Mouse (Mus musculus) A20 (cell line): ENCODE data around the gene Serpina6.
"Not testable (repeated sequence)": the region's sequence is repeated elsewhere in the genome, so short reads cannot be mapped to it uniquely, and the experiment has no call there.

ENCODE experiments used
- DNase-seq: peaks from one replicate; pipeline ENCODE4 v3.0.0-alpha.2; 2011; ENCODE audit warnings: low read depth, low spot score

Gene Serpina6

GRCm38 (mm10) chr12:103656848-103657626 is at the start of gene Serpina6:
TSS of gene Serpina6 (minus strand) at chr12:103657212.
- DNase-seq = no peak

GRCm38 (mm10) chr12:103706113-103706512 is 49.1 kb upstream of the Serpina6 start:
- no peak for DNase-seq

GRCm38 (mm10) chr12:103705547-103705946 is 48.5 kb upstream of the Serpina6 start:
- DNase-seq = no peak

- DNase-seq = no peak
Measured at GRCm38 (mm10) chr12:103700144-103700750, 43.2 kb upstream of the Serpina6 start.

GRCm38 (mm10) chr12:103695429-103695828 is 38.4 kb upstream of the Serpina6 start, which contains the start of gene Serpina1f:
TSS of gene Serpina1f (minus strand) at chr12:103695529.
- no peak for DNase-seq

GRCm38 (mm10) chr12:103688221-103688814 is 31.3 kb upstream of the Serpina6 start:
- DNase-seq = no peak

GRCm38 (mm10) chr12:103687021-103687420 is 30.0 kb upstream of the Serpina6 start:
- DNase-seq = no peak

GRCm38 (mm10) chr12:103686050-103686449 is 29.0 kb upstream of the Serpina6 start:
- DNase-seq = no peak

GRCm38 (mm10) chr12:103685386-103685785 is 28.4 kb upstream of the Serpina6 start:
- no peak for DNase-seq

- DNase-seq = no peak
Measured at GRCm38 (mm10) chr12:103683775-103684174, 26.8 kb upstream of the Serpina6 start.

GRCm38 (mm10) chr12:103681739-103682138 is 24.7 kb upstream of the Serpina6 start:
- no peak for DNase-seq

GRCm38 (mm10) chr12:103681169-103681568 is 24.2 kb upstream of the Serpina6 start:
- no peak for DNase-seq

- not testable (repeated sequence) for DNase-seq
Measured at GRCm38 (mm10) chr12:103679853-103680252, 22.8 kb upstream of the Serpina6 start.

- DNase-seq = no peak
Measured at GRCm38 (mm10) chr12:103676039-103676438, 19.0 kb upstream of the Serpina6 start, which contains the start of gene Serpina16. TSS of gene Serpina16 (minus strand) at chr12:103676139.

GRCm38 (mm10) chr12:103673179-103673578 is 16.2 kb upstream of the Serpina6 start:
- DNase-seq = no peak

GRCm38 (mm10) chr12:103671483-103671882 is 14.5 kb upstream of the Serpina6 start:
- no peak for DNase-seq

- no peak for DNase-seq
Measured at GRCm38 (mm10) chr12:103670964-103671363, 14.0 kb upstream of the Serpina6 start.

GRCm38 (mm10) chr12:103670344-103670743 is 13.3 kb upstream of the Serpina6 start:
- DNase-seq = no peak

GRCm38 (mm10) chr12:103665286-103665685 is 8.3 kb upstream of the Serpina6 start:
- no peak for DNase-seq

- not testable (repeated sequence) for DNase-seq
Measured at GRCm38 (mm10) chr12:103662053-103662452, 5.0 kb upstream of the Serpina6 start.

- no peak for DNase-seq
Measured at GRCm38 (mm10) chr12:103660076-103660475, 3.1 kb upstream of the Serpina6 start.

GRCm38 (mm10) chr12:103659171-103659570 is 2.2 kb upstream of the Serpina6 start:
- no peak for DNase-seq
